In the genomic region with DNA sequence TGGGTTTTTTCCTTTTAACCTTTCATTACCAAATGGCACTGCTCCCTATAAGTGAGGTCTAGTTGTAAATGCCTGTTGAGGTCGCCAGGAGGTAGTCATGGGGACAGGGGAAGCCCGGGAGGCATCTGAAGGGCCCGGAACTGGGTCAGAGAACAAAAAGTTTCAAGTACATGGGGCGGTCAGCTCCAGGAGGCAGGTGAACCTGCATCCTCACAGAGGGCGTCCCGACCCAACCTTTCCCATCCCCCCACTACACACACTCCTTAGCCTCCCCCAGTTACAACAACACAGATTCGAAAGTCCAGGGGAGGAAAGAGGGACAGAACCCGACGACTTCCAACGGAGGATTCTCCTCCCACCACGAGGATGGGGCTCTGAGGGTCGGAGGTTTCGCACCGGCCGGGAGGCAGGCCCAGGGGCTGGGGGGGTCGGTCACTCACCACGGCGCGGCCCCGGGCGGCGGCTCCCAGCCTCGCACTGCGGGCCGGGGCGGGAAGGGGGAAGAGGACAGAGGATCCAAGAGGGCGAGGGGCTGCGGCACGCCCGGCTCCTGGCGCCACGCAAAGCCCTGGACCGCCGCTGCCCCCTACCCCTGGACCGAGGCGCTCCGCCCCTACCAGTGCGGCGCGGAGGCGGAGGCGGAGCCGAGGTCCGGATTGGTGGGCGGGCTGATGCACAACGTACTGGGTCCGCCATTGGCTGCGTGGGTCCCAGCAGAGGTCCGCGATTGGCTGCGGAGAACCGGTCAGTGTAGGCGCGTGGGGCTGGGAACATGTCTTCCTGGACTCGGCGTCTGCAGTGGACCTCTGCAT, we compare ENCODE assay signal across 8 mouse cellular contexts. TPM values are rescaled to one million over a fixed set of nuclear protein-coding genes. Genes with fewer than 3 reads are reported as not detected.
DNase-seq lines count a peak whose midpoint lies in the region; ATAC-seq lines count a peak whose summit lies in the region.

No protein-coding gene starts in this region.

- under 1% methylated on average over 54 of the region's 56 CpGs for WGBS in embryonic facial prominence, embryonic 13.5 days
- 0% methylated on average over 51 of the region's 56 CpGs for WGBS in limb, embryonic 10.5 days
- WGBS in midbrain, embryonic 12.5 days: under 1% methylated on average over 56 of the region's 56 CpGs

- 0 out of 2 replicates have a peak, but pooled peaks cover 2% of the 10 kb centered on the region for H3K4me1 ChIP-seq in embryonic facial prominence, embryonic 13.5 days
- H3K4me1 ChIP-seq in limb, embryonic 10.5 days: peaks cover 8% of the 10 kb centered on the region
- H3K4me1 ChIP-seq in midbrain, embryonic 12.5 days: peaks cover 14% of the 10 kb centered on the region

- H3K27ac ChIP-seq in embryonic facial prominence, embryonic 13.5 days: peak overlapping the region; percentile 73
- H3K27ac ChIP-seq in limb, embryonic 10.5 days: peak overlapping the region; percentile 96
- H3K27ac ChIP-seq in midbrain, embryonic 12.5 days (replicated peaks): peak overlapping the region; percentile 80

- H3K4me2 ChIP-seq in embryonic facial prominence, embryonic 13.5 days: peak overlapping the region; percentile 81
- H3K4me2 ChIP-seq in midbrain, embryonic 12.5 days (replicated peaks): peak overlapping the region; percentile 73

- peak overlapping the region; percentile 87 for H3K4me3 ChIP-seq in embryonic facial prominence, embryonic 13.5 days
- peak overlapping the region; percentile 94 for H3K4me3 ChIP-seq in limb, embryonic 10.5 days
- peak overlapping the region; percentile 93 for H3K4me3 ChIP-seq in midbrain, embryonic 12.5 days

- peak; percentile 88 for DNase-seq in 3134 (ENCODE audit: extremely low read depth, insufficient read length, low spot score)
- peak; percentile 96 for DNase-seq in adrenal gland, postnatal 36 days
- DNase-seq in heart, adult 18-20 months: peak; percentile 93 to 96
- peak; percentile 92 for DNase-seq in kidney, adult 18-20 months
- DNase-seq in limb, embryonic 10.5 days (ENCODE audit: low spot score): peak; percentile 94
- peak; percentile 91 for DNase-seq in skeletal muscle tissue, adult 2 months (ENCODE audit: low read depth, low spot score)

- no peaks in the 10 kb centered on the region for H3K27me3 ChIP-seq in embryonic facial prominence, embryonic 13.5 days
- no peaks in the 10 kb centered on the region for H3K27me3 ChIP-seq in limb, embryonic 10.5 days (ENCODE audit: low read depth, poor library complexity, severe bottlenecking)
- no peaks in the 10 kb centered on the region; the same call in 1 of the 2 replicates for H3K27me3 ChIP-seq in midbrain, embryonic 12.5 days

- H3K36me3 ChIP-seq in embryonic facial prominence, embryonic 13.5 days: no peaks in the 10 kb centered on the region
- no peaks in the 10 kb centered on the region for H3K36me3 ChIP-seq in limb, embryonic 10.5 days
- no peaks in the 10 kb centered on the region for H3K36me3 ChIP-seq in midbrain, embryonic 12.5 days

- ATAC-seq in embryonic facial prominence, embryonic 13.5 days (ENCODE audit: insufficient number of reproducible peaks, insufficient read depth, low FRiP score, low TSS enrichment, low read depth): peak; percentile 100
- ATAC-seq in midbrain, embryonic 12.5 days (ENCODE audit: low FRiP score, low read depth): peak; percentile 100

- peak overlapping the region; percentile 92 for H3K9ac ChIP-seq in embryonic facial prominence, embryonic 13.5 days
- peak overlapping the region; percentile 96 for H3K9ac ChIP-seq in midbrain, embryonic 12.5 days (replicated peaks)

- H3K9me3 ChIP-seq in embryonic facial prominence, embryonic 13.5 days: no peaks in the 10 kb centered on the region
- no peaks in the 10 kb centered on the region for H3K9me3 ChIP-seq in limb, embryonic 10.5 days (replicated peaks)
- H3K9me3 ChIP-seq in midbrain, embryonic 12.5 days: no peaks in the 10 kb centered on the region

RNA-seq across cellular contexts. Expression of a gene that starts 7.1 kb away (rescaled TPM):
- total RNA-seq in adrenal gland, postnatal 36 days (2021): 10 to 100 TPM; 12.2 to 16.5 TPM
- 9.4 and 12.3 TPM in 2 replicates for polyA plus RNA-seq in embryonic facial prominence, embryonic 13.5 days (2015; fragmentation: Nextera tagmentation; extraction: Ambion mirVana)
- 1 to 10 TPM; 4.7 to 5.5 TPM for total RNA-seq in heart, adult 18-20 months (2021)
- polyA plus RNA-seq in limb, embryonic 10.5 days (2016; fragmentation: Nextera tagmentation; extraction: Ambion mirVana): 17.8 and 22.6 TPM in 2 replicates
- polyA plus RNA-seq in midbrain, embryonic 12.5 days (2016; fragmentation: Nextera tagmentation; extraction: Ambion mirVana): 16.4 and 18.6 TPM in 2 replicates

RNA-seq across cellular contexts. Expression of a gene that starts 13.6 kb away (rescaled TPM):
- 10 to 100 TPM; 17.8 to 19.2 TPM for total RNA-seq in adrenal gland, postnatal 36 days (2021)
- 0.92 and 1.1 TPM in 2 replicates for polyA plus RNA-seq in embryonic facial prominence, embryonic 13.5 days (2015; fragmentation: Nextera tagmentation; extraction: Ambion mirVana)
- total RNA-seq in heart, adult 18-20 months (2021): 1 to 10 TPM; 3.3 to 3.4 TPM
- 0.08 TPM in 1 of 2 replicates, not detected in the other for polyA plus RNA-seq in limb, embryonic 10.5 days (2016; fragmentation: Nextera tagmentation; extraction: Ambion mirVana)
- 0.80 and 1.6 TPM in 2 replicates for polyA plus RNA-seq in midbrain, embryonic 12.5 days (2016; fragmentation: Nextera tagmentation; extraction: Ambion mirVana)

RNA-seq across cellular contexts. Expression of a gene that starts 19.5 kb away (rescaled TPM):
- total RNA-seq in adrenal gland, postnatal 36 days (2021): 10 to 100 TPM; 54.3 to 57.2 TPM
- polyA plus RNA-seq in embryonic facial prominence, embryonic 13.5 days (2015; fragmentation: Nextera tagmentation; extraction: Ambion mirVana): 3.8 and 4.6 TPM in 2 replicates
- total RNA-seq in heart, adult 18-20 months (2021): 10 to 100 TPM; 42.4 to 44.1 TPM
- 1.7 and 2.2 TPM in 2 replicates for polyA plus RNA-seq in limb, embryonic 10.5 days (2016; fragmentation: Nextera tagmentation; extraction: Ambion mirVana)
- polyA plus RNA-seq in midbrain, embryonic 12.5 days (2016; fragmentation: Nextera tagmentation; extraction: Ambion mirVana): 2.7 and 3.7 TPM in 2 replicates

RNA-seq across cellular contexts. Expression of a gene that starts 19.5 kb away (rescaled TPM):
- 1 to 10 TPM in 1 of 2 experiments, not detected in 1; 2.0 TPM for total RNA-seq in adrenal gland, postnatal 36 days (2021)
- polyA plus RNA-seq in embryonic facial prominence, embryonic 13.5 days (2015; fragmentation: Nextera tagmentation; extraction: Ambion mirVana): 0.23 and 0.79 TPM in 2 replicates
- 1 to 10 TPM; 6.6 to 9.0 TPM for total RNA-seq in heart, adult 18-20 months (2021)
- polyA plus RNA-seq in limb, embryonic 10.5 days (2016; fragmentation: Nextera tagmentation; extraction: Ambion mirVana): 0.55 TPM in 1 of 2 replicates, not detected in the other
- 0.22 TPM in 1 of 2 replicates, not detected in the other for polyA plus RNA-seq in midbrain, embryonic 12.5 days (2016; fragmentation: Nextera tagmentation; extraction: Ambion mirVana)

RNA-seq across cellular contexts. Expression of a gene that starts 28.6 kb away (rescaled TPM):
- 100 to 1,000 TPM; 167 to 173 TPM for total RNA-seq in adrenal gland, postnatal 36 days (2021)
- polyA plus RNA-seq in embryonic facial prominence, embryonic 13.5 days (2015; fragmentation: Nextera tagmentation; extraction: Ambion mirVana): 140 and 163 TPM in 2 replicates
- total RNA-seq in heart, adult 18-20 months (2021): 10 to 100 TPM; 39.1 to 46.9 TPM
- 173 and 178 TPM in 2 replicates for polyA plus RNA-seq in limb, embryonic 10.5 days (2016; fragmentation: Nextera tagmentation; extraction: Ambion mirVana)
- polyA plus RNA-seq in midbrain, embryonic 12.5 days (2016; fragmentation: Nextera tagmentation; extraction: Ambion mirVana): 199 and 238 TPM in 2 replicates

Comparison
In these comparisons a context has a peak if more than half of its experiments do, and no peak if none do; other contexts are left out.
1. Peak in every context shown above with its lines: DNase-seq, ATAC-seq, H3K4me3 ChIP-seq and H3K27ac ChIP-seq.